Mouse (Mus musculus) urinary bladder, adult 2 months (tissue): Measurements from ENCODE around the gene Ubr3. TPM values are rescaled to one million over a fixed set of nuclear protein-coding genes. Genes with fewer than 3 reads are reported as not detected.

Source experiments
- DNase-seq: peaks from one replicate; pipeline ENCODE4 v3.0.0; 2022; ENCODE audit warnings: low spot score
- polyA plus RNA-seq: library from polyadenylated mRNA; depleted of rRNA; stranded (reverse); fragments of >200 nt; gene quantifications from 2 replicates; pipeline ENCODE4 v1.2.3, GENCODE M21; 2012; rRNA removed

The Ubr3 gene
- polyA plus RNA-seq, 1 experiment = 34.6 TPM

DNA sequence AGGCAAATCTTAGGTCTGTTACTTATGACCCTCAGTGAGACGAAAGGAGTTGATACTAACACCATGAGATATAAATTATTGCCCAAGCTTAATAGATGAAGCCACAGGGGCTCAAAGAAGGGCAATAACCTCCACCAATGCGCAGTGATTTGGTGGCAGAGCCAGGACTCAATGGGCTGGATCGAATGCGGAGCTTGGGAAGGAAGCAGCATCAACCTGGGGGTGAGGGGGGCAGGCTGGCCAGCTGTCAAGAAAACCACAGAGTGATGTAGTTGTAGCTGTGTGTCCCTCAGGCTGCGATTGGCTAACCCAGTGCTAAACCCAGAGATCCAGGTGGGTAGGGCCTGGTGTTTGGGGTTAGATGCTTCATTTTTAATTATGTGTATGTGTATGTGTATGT lies 137.8 kb downstream of the Ubr3 start:
- DNase-seq = no peak

- no peak for DNase-seq
These were observed 138.3 kb downstream of the Ubr3 start for GRCm38 (mm10) chr2:70035358-70035757.

DNA sequence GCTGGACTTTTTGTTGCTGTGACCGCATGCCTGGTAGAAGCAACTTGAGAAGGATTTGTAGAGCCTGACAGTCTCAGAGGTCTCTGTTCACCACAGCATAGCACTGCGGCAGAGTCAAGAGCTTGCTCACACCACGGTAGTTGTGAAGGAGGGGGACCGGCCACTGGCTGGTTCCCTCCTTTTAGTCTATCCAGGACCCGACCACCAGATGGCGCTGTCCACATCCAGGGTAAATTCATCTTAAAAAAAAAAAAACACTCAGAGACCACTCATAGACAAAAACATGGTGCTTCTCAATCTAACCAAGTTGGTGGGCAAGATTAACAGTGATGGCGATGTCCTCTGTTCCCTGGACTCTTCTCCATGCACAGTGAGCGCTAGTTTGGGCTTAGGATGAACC lies 140.2 kb downstream of the Ubr3 start:
- no peak for DNase-seq

DNA sequence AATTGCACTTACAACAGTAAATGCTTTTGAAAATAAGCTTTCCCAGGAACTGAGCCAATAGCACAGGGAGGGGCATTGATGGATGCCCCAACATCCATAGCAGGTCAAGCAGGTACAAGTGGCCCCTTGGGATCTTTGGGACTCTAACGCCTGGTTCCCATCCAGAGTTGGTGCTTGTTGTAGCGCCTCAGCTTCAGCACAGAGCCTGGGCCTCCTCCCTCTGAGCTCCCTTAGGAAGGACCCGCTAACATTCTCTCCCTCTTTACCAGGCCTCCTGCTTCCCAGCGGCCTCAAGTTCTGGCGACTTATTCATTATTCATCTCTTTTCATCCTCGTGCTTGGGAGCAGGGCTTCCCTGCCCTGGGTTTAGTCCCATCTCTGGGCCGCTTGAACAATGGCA lies 141.7 kb downstream of the Ubr3 start, which contains the start of gene Myo3b:
Myo3b (plus strand) TSS at position 375 of the 400 bp plus-strand sequence.
- no peak for DNase-seq

- no peak for DNase-seq
These were observed 147.4 kb downstream of the Ubr3 start for GRCm38 (mm10) chr2:70044466-70044865.

DNA sequence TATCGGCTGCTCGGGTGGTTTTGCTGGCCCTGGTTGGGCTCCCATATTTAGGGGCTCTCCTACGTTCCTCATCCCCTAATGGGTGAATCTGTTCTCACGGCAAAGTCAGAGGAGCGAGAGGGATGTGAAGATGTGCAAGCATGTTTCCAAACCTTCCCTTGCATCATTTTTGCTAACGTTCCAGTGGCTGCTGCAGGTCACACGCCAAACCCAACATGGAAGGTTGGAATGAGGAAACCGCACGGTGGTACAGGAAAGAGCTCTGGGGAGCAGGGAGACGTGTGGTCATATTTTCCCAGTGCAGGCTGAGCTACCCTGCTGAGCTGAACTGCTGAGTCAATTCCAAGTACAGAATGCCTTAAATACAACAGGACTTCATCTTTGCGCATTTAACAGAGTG lies 150.8 kb downstream of the Ubr3 start:
- no peak for DNase-seq

- no peak for DNase-seq
These were observed 156.8 kb downstream of the Ubr3 start for GRCm38 (mm10) chr2:70053803-70054202.

DNA sequence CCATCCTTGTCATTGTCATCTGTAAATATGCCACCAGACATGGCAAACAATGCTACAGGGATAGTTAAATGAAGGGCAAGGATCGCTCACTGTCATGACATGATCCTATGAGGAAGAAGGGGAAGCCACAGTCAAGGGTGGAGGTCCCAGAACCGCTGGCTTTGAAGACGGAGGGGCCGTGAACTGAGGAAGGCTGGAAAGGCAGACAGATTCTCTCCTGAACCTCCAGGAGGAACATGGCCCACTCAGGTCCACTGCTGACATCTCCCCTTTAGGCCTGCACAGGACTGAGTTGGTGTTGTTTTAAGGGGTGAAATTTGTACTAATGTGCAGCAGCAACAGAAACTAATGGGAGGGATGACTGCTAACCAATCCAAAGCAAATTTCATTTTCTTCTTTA lies 161.2 kb downstream of the Ubr3 start:
- DNase-seq = no peak

- DNase-seq = no peak
These were observed 163.6 kb downstream of the Ubr3 start for GRCm38 (mm10) chr2:70060359-70061345.

- DNase-seq = no peak
These were observed 168.1 kb downstream of the Ubr3 start for GRCm38 (mm10) chr2:70065116-70065515.

DNA sequence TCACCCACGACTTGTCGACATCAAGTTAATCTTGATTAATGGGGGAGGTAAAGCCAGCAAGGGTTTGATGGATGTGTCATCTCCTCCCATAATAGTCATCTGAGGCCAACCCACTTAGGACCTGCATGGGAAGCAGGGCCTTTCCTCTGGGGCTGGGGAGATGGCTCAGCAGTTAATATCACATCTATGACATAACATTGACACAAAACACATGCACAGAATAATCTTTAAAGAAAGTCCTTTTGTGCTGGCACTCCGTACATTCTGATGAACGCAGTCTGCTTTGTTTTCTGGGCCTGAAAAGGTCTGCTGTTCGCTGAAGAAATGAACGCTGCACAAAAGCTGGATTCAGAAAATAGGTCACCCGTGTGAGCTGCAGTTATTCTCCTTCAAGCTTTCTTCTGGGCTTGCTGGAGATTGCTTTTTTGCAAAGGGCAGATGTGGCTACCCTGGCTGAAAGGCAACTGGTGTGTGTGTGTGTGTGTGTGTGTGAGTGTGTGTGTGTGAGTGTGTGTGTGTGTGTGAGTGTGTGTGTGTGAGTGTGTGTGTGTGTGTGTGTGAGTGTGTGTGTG lies 168.8 kb downstream of the Ubr3 start:
- no peak for DNase-seq

DNA sequence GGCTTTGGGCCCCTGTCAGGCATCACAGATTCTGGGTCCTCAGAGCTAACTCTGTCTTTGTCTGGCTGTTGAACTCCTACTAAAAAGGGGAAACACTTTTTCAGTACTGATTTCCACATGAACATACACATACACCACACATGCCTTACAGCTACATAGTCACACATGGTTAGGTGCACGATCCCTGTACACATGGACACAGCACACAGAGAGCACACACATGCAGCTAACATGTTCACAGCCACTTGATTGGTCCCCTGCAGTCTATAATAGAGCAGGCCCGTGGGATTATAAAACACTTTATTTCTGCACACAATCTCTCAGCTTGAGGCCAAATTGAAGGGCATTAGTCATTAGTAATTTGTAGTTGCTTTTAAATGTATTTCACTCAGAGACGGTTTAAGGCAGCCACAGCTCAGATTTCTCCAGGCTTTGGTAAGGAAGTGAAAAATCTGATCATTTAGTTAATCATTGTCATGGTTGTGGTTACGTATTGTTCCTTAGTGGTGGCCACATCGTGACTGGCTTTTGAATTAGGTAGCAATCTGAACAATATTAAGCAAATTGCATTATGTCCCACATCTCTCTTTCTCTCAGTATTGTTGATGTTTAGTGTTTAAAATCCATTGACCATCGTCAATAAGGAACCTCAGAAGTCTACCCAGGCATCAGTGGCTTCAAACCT lies 169.4 kb downstream of the Ubr3 start:
- DNase-seq = no peak

- no peak for DNase-seq
These were observed 172.8 kb downstream of the Ubr3 start for GRCm38 (mm10) chr2:70069861-70070260.

Other genes starting within 250 kb of the Ubr3 start
- 0.56 and 0.65 TPM in 2 replicates for gene Klhl41, start 227.1 kb upstream of the Ubr3 start, polyA plus RNA-seq
- gene Fastkd1, start 183.7 kb upstream of the Ubr3 start, polyA plus RNA-seq = 8.9 and 9.4 TPM in 2 replicates
- gene Ppig, start 174.7 kb upstream of the Ubr3 start, polyA plus RNA-seq = 16.5 and 19.6 TPM in 2 replicates
- gene Ccdc173, start 107.7 kb upstream of the Ubr3 start, polyA plus RNA-seq = 2.5 and 3.3 TPM in 2 replicates
- gene Phospho2, start 107.6 kb upstream of the Ubr3 start, polyA plus RNA-seq = 20.7 and 21.5 TPM in 2 replicates
- 40.5 and 48.5 TPM in 2 replicates for gene Klhl23, start 75.3 kb upstream of the Ubr3 start, polyA plus RNA-seq
- 103 and 105 TPM in 2 replicates for gene Ssb, start 35.7 kb upstream of the Ubr3 start, polyA plus RNA-seq
- gene Mettl5, start 11.6 kb upstream of the Ubr3 start, polyA plus RNA-seq = 17.2 and 17.5 TPM in 2 replicates
- 0.14 and 0.16 TPM in 2 replicates for gene Myo3b, start 141.9 kb downstream of the Ubr3 start, polyA plus RNA-seq